Mouse (Mus musculus) limb, embryonic 14.5 days (tissue): ENCODE results near the gene Kncn. TPM values are rescaled to one million over a fixed set of nuclear protein-coding genes. Genes with fewer than 3 reads are reported as not detected.

ENCODE experiments used
- ATAC-seq: fragments of 200-750 bp; cut with Nextera tagmentation; 2 replicates; pipeline ENCODE4 v1.8.0; 2017; ENCODE audit warnings: low read depth, moderate number of reproducible peaks, moderate TSS enrichment; ENCODE audit not compliant: low FRiP score
- DNase-seq: peaks from one replicate; pipeline ENCODE4 v3.0.0-alpha.2; 2015; ENCODE audit warnings: low spot score
- H3K27ac ChIP-seq: fragments of 300-500 bp; sonication (generic); replicated peaks from 2 replicates; pipeline ENCODE4 v1.5.1; 2014; ENCODE audit warnings: low read depth, mild to moderate bottlenecking, low read length, moderate library complexity, mixed read lengths
- H3K27me3 ChIP-seq: fragments of 300-500 bp; sonication (generic); 2 replicates; pipeline ENCODE4 v1.6.1; 2014; ENCODE audit warnings: low read length, mixed read lengths; ENCODE audit not compliant: control insufficient read depth, insufficient read depth
- H3K36me3 ChIP-seq: fragments of 300-500 bp; sonication (generic); 2 replicates; pipeline ENCODE4 v1.6.1; 2014; ENCODE audit warnings: mild to moderate bottlenecking, low read length, moderate library complexity, mixed read lengths; ENCODE audit not compliant: control insufficient read depth, insufficient read depth
- H3K4me1 ChIP-seq: fragments of 300-500 bp; sonication (generic); 2 replicates; pipeline ENCODE4 v1.6.1; 2014; ENCODE audit warnings: antibody characterized with exemption, low read length, mixed read lengths; ENCODE audit not compliant: control insufficient read depth, insufficient read depth
- H3K4me2 ChIP-seq: fragments of 300-500 bp; sonication (generic); replicated peaks from 2 replicates; pipeline ENCODE4 v1.6.1; 2014; ENCODE audit warnings: low read depth, mild to moderate bottlenecking, low read length, moderate library complexity; ENCODE audit not compliant: severe bottlenecking
- H3K4me3 ChIP-seq: fragments of 300-500 bp; sonication (generic); replicated peaks from 2 replicates; pipeline ENCODE4 v1.5.1; 2014; ENCODE audit warnings: low read length
- H3K9ac ChIP-seq: fragments of 300-500 bp; sonication (generic); 2 replicates; pipeline ENCODE4 v1.6.1; 2014; ENCODE audit warnings: mild to moderate bottlenecking, low read depth, low read length, moderate library complexity; ENCODE audit not compliant: severe bottlenecking
- H3K9me3 ChIP-seq: fragments of 300-500 bp; sonication (generic); 2 replicates; pipeline ENCODE4 v1.6.1; 2016; ENCODE audit warnings: low read length; ENCODE audit not compliant: control insufficient read depth
- POLR2A ChIP-seq: fragments of 200-500 bp; IDR thresholded peaks from 2 replicates; pipeline ENCODE4 v1.8.0; 2012; ENCODE audit warnings: inconsistent platforms, mild to moderate bottlenecking, moderate library complexity, borderline replicate concordance; ENCODE audit not compliant: insufficient read depth, insufficient read length; ENCODE audit errors: extremely low read depth
- WGBS: fragments of 180-500 bp; shearing (Covaris S2); extraction: QIAGEN DNeasy Blood & Tissue Kit; methylation state at CpG from one replicate; pipeline ENCODE4 v1.1.7; 2014; 5-methylcytosine and 5-hydroxymethylcytosine counted together
- polyA plus RNA-seq, 2 experiments: library from polyadenylated mRNA; depleted of rRNA in 1 of 2; stranded (reverse) in 1 of 2; unstranded in 1 of 2; fragments of >200 nt; fragmentation: Nextera tagmentation in 1 of 2; extraction: Ambion mirVana in 1 of 2; gene quantifications; 2 replicates each; pipeline versions ENCODE4 v1.2.1 to v1.2.3; 2012 to 2014

The Kncn gene
- polyA plus RNA-seq, 2 experiments = not detected

DNA sequence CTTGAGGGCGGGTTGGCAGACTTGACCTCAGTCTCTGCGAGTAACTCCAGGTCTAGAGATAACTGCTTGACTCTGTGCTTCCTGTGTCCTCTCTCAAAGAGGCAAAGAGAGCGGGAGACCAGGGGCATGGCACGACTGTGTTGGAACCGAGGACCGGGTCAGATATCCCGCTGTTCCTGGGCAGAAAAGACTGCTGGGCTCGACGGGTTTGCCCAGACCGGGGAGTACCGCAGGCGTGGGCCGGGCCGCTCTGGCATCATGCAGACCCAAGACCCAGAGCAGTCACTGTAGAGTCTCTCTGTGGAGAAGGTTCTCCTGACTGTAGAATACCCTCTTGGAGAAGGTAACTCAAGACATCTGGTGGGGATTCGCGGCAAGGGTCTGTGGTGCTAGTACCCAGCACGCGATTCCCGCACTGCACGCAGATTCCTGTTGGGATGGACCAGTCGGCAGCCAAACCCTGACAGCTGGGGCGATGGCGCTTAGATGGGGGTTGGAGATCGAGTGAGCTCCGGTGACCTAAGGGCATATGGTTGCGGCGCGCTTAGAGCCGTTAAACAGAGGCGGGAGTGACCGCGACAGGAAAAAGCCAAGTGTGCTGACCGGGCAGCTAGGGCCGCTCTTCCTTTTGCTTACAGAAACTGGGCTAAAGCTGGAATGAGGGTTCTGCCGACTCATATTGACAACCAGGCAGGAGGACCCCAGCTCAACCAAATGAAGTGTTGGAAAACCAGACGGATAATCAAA is 51.8 kb downstream of the Kncn start:
- no peak for ATAC-seq
- H3K27ac ChIP-seq = no peak overlapping the region
- H3K9me3 ChIP-seq = no peaks in the 10 kb centered on the region
- H3K4me1 ChIP-seq = peaks cover 7% of the 10 kb centered on the region; the same call in 1 of the 2 replicates
- WGBS = under 1% methylated on average over 36 of the region's 36 CpGs
- H3K4me2 ChIP-seq = no peak overlapping the region
- H3K9ac ChIP-seq = no peak overlapping the region
- peaks cover 100% of the 10 kb centered on the region for H3K27me3 ChIP-seq
- H3K36me3 ChIP-seq = no peaks in the 10 kb centered on the region
- peak overlapping the region; percentile 8; the same call in 1 of the 2 replicates for H3K4me3 ChIP-seq
- TF ChIP-seq POLR2A = no peak
- no peak for DNase-seq

DNA sequence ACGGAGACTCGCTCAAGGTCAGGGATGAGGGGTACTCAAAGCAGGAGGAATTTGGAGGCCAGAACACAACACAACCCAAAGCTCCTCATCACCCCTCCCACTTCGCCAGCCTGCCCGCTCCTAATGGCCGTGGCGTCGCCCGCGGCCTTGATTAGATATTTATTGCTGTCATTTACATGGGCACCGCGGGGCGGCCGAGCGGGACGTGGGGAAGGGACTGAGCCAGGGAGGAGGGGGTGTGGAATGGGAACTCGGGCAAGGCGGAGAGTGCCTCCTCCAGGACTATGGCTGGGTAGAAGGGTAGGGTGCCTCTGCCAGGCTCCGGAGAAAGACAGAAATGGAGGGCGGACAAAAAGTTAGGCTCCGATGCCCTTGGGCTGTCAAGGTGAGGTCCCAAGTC is 52.4 kb downstream of the Kncn start:
- WGBS = 5% methylated on average over 20 of the region's 20 CpGs
- H3K4me3 ChIP-seq = peak overlapping the region; percentile 8; the same call in 1 of the 2 replicates

DNA sequence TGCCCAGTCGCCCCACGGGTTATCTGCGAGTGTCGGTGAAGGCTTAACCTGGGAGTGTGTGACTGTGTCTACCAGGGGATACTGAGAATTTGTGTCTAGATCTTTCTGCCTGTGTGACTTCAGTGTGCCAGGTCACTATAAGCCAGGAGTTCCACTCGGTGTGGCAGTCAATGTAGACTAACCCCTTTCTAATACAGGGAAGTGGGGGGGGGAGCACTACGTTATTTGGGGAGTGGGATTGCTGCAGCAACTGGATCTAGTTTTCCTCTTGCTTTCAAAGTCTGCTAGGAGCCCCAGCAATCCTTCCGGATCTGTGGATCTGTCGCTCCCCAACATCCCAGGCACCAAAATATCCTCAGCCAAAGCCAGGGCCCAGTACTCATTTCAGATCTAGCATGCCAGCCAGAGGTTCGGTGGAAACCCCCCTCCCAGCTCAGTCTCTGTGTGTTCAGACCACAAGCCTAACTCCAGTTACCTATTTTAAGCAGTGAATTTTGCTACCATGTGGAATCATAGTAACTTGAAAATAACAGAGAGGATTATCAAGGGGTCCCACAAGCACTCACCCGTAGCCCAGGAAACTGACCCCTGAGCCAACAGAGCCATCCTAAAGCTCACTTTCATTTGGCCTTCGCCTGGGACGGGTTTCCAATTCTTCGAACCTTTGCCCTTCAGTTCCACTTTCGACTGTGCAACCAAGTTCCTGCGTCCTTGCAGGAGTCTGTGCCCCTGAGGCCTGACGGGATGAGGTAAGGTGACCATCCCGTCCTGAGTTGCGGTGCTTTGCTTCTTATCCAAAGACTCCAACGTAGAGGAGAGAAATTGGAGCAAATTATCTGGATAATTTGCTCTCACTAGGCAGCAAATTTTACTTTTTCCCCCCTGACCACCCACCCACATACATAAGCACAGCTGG is 53.1 kb downstream of the Kncn start:
- Histone ChIP-seq H3K36me3 (no peaks in the 10 kb centered on the region), H3K9me3 (no peaks in the 10 kb centered on the region), H3K4me2 (no peak overlapping the region), H3K4me1 (peaks cover 7% of the 10 kb centered on the region; the same call in 1 of the 2 replicates), H3K27ac (no peak overlapping the region), H3K4me3 (no peak overlapping the region), H3K27me3 (peaks cover 100% of the 10 kb centered on the region), H3K9ac (no peak overlapping the region)
- no peak for DNase-seq
- WGBS = 4% methylated on average over 19 of the region's 19 CpGs
- no peak for ATAC-seq
- TF ChIP-seq POLR2A = no peak

More for the DNA sequence above, 52.4 kb downstream of the Kncn start:
- H3K4me1 ChIP-seq = peaks cover 7% of the 10 kb centered on the region; the same call in 1 of the 2 replicates
- no peak overlapping the region for H3K27ac ChIP-seq
- no peak overlapping the region for H3K4me2 ChIP-seq
- H3K9me3 ChIP-seq = no peaks in the 10 kb centered on the region
- no peaks in the 10 kb centered on the region for H3K36me3 ChIP-seq
- H3K9ac ChIP-seq = no peak overlapping the region
- TF ChIP-seq POLR2A = no peak
- ATAC-seq (no peak), DNase-seq (no peak)
- H3K27me3 ChIP-seq = peaks cover 100% of the 10 kb centered on the region

DNA sequence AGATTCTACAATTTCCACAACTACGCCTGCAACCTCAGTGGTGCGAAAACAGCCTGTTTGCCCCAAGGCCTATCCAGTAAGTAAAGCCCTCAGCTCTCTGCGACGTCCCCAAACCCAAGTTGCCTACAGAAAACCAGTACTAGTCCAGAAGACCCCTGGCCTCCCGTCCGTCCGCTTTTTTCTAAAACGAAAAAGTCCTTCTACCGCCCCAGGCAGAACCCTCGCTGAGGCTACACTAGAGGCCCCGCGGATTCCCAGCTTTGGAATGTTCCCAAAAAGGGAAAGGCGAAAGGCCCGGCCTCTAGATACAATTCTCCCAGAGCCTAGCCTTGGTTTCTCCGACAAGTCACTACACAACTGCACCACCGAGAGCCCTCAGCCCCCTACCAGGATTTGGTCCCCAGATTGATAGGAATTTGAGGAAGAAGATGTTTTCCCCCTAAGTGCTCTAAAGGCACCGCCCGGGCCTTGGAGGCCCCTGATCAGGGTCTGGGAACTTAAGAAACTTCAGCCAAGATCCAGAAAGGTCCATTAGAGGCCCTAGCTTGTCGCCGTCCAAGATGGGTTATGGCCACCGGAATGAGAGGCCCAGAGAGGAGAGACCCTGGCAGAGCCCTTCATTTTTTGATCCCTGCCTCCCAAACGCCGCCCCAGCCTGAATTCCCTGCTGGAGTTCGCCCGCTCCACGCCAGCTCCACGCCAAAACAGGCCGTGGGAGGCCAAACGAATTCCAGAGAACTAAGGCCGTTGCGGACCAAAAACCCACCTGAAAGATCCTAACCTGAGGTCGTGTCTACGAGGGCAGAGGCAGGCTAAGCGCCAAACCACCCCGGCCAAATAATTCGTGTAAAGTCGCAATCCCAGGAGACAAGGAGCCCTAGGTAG is 54.3 kb downstream of the Kncn start:
- Histone ChIP-seq H3K9ac (no peak overlapping the region), H3K4me1 (peaks cover 7% of the 10 kb centered on the region; the same call in 1 of the 2 replicates), H3K36me3 (no peaks in the 10 kb centered on the region), H3K9me3 (no peaks in the 10 kb centered on the region), H3K27ac (no peak overlapping the region), H3K4me3 (peak overlapping the region; percentile 38), H3K27me3 (peaks cover 100% of the 10 kb centered on the region), H3K4me2 (peak overlapping the region; percentile 60)
- TF ChIP-seq POLR2A = no peak
- DNase-seq (no peak), ATAC-seq (no peak)
- WGBS = under 1% methylated on average over 37 of the region's 37 CpGs

Other genes starting within 250 kb of the Kncn start
- gene Cyp4b1, start 236.7 kb upstream of the Kncn start, polyA plus RNA-seq (2012; rRNA removed) = 1.0 and 1.2 TPM in 2 replicates
- gene Cyp4b1, start 236.7 kb upstream of the Kncn start, polyA plus RNA-seq (2014; fragmentation: Nextera tagmentation; extraction: Ambion mirVana) = 0.46 and 1.0 TPM in 2 replicates
- 24.8 and 26.3 TPM in 2 replicates for gene Efcab14, start 146.7 kb upstream of the Kncn start, polyA plus RNA-seq (2012; rRNA removed)
- 35.2 and 40.2 TPM in 2 replicates for gene Efcab14, start 146.7 kb upstream of the Kncn start, polyA plus RNA-seq (2014; fragmentation: Nextera tagmentation; extraction: Ambion mirVana)
- gene Tex38, start 103.4 kb upstream of the Kncn start, polyA plus RNA-seq (2012; rRNA removed) = 0.50 and 1.0 TPM in 2 replicates
- gene Tex38, start 103.4 kb upstream of the Kncn start, polyA plus RNA-seq (2014; fragmentation: Nextera tagmentation; extraction: Ambion mirVana) = 0.32 TPM in 1 of 2 replicates, not detected in the other
- 29.9 and 35.5 TPM in 2 replicates for gene Atpaf1, start 99.6 kb upstream of the Kncn start, polyA plus RNA-seq (2012; rRNA removed)
- gene Atpaf1, start 99.6 kb upstream of the Kncn start, polyA plus RNA-seq (2014; fragmentation: Nextera tagmentation; extraction: Ambion mirVana) = 57.1 and 58.4 TPM in 2 replicates
- 16.3 and 19.7 TPM in 2 replicates for gene Mob3c, start 56.3 kb upstream of the Kncn start, polyA plus RNA-seq (2012; rRNA removed)
- 8.6 and 11.6 TPM in 2 replicates for gene Mob3c, start 56.3 kb upstream of the Kncn start, polyA plus RNA-seq (2014; fragmentation: Nextera tagmentation; extraction: Ambion mirVana)
- 69.6 and 73.9 TPM in 2 replicates for gene Mknk1, start 45.2 kb upstream of the Kncn start, polyA plus RNA-seq (2012; rRNA removed)
- gene Mknk1, start 45.2 kb upstream of the Kncn start, polyA plus RNA-seq (2014; fragmentation: Nextera tagmentation; extraction: Ambion mirVana) = 28.4 and 28.5 TPM in 2 replicates
- gene 6430628N08Rik, start 6.3 kb downstream of the Kncn start, polyA plus RNA-seq (2012; rRNA removed) = not detected in 2 replicates
- not detected in 2 replicates for gene 6430628N08Rik, start 6.3 kb downstream of the Kncn start, polyA plus RNA-seq (2014; fragmentation: Nextera tagmentation; extraction: Ambion mirVana)
- 0.05 and 0.09 TPM in 2 replicates for gene Dmbx1, start 55.5 kb downstream of the Kncn start, polyA plus RNA-seq (2012; rRNA removed)
- not detected in 2 replicates for gene Dmbx1, start 55.5 kb downstream of the Kncn start, polyA plus RNA-seq (2014; fragmentation: Nextera tagmentation; extraction: Ambion mirVana)
- gene Faah, start 133.5 kb downstream of the Kncn start, polyA plus RNA-seq (2012; rRNA removed) = 1.7 and 1.9 TPM in 2 replicates
- 1.9 and 2.1 TPM in 2 replicates for gene Faah, start 133.5 kb downstream of the Kncn start, polyA plus RNA-seq (2014; fragmentation: Nextera tagmentation; extraction: Ambion mirVana)
- 12.7 and 13.4 TPM in 2 replicates for gene Nsun4, start 169.5 kb downstream of the Kncn start, polyA plus RNA-seq (2012; rRNA removed)
- gene Nsun4, start 169.5 kb downstream of the Kncn start, polyA plus RNA-seq (2014; fragmentation: Nextera tagmentation; extraction: Ambion mirVana) = 18.8 and 21.0 TPM in 2 replicates
- 318 and 510 TPM in 2 replicates for gene Uqcrh, start 190.7 kb downstream of the Kncn start, polyA plus RNA-seq (2012; rRNA removed)
- 494 and 543 TPM in 2 replicates for gene Uqcrh, start 190.7 kb downstream of the Kncn start, polyA plus RNA-seq (2014; fragmentation: Nextera tagmentation; extraction: Ambion mirVana)
- 60.2 and 92.2 TPM in 2 replicates for gene Lrrc41, start 190.9 kb downstream of the Kncn start, polyA plus RNA-seq (2012; rRNA removed)
- gene Lrrc41, start 190.9 kb downstream of the Kncn start, polyA plus RNA-seq (2014; fragmentation: Nextera tagmentation; extraction: Ambion mirVana) = 80.8 and 89.3 TPM in 2 replicates
- 18.2 TPM in 2 replicates for gene Rad54l, start 239.3 kb downstream of the Kncn start, polyA plus RNA-seq (2012; rRNA removed)
- 22.3 and 25.9 TPM in 2 replicates for gene Rad54l, start 239.3 kb downstream of the Kncn start, polyA plus RNA-seq (2014; fragmentation: Nextera tagmentation; extraction: Ambion mirVana)
- 79.5 and 79.6 TPM in 2 replicates for gene Pomgnt1, start 239.4 kb downstream of the Kncn start, polyA plus RNA-seq (2012; rRNA removed)
- gene Pomgnt1, start 239.4 kb downstream of the Kncn start, polyA plus RNA-seq (2014; fragmentation: Nextera tagmentation; extraction: Ambion mirVana) = 62.7 and 67.0 TPM in 2 replicates